ENCODE assay signal across 28 mouse cellular contexts in genomic region chr11:117079651-117080190, GRCm38 (mm10). TPM values are rescaled to one million over a fixed set of nuclear protein-coding genes. Genes with fewer than 3 reads are reported as not detected.
DNase-seq lines count a peak whose midpoint lies in the region; ATAC-seq and TF ChIP-seq lines count a peak whose summit lies in the region.
"Had no signal": no experiment of that assay in that cellular context is flagged by ENCODE, and none has a peak within 500 bp of the region (broad histone marks: within the 10 kb centered on the region; RNA-seq: fewer than 3 reads in every experiment).

No protein-coding gene starts in this region.

- no peak for TF ChIP-seq EP300 in liver, postnatal 0 days (IDR thresholded peaks at IDR 0.05; ENCODE audit: low read depth)

- peak overlapping the region; percentile 16; the same call in 1 of the 2 replicates for H3K4me2 ChIP-seq in liver, embryonic 11.5 days
- H3K4me2 ChIP-seq in liver, postnatal 0 days (ENCODE audit: low read depth, low read length), result no peak overlapping the region
- H3K4me2 ChIP-seq: embryonic facial prominence, embryonic 13.5 days; heart, embryonic 11.5 days; hindbrain, embryonic 15.5 days; liver, embryonic 15.5 days; lung, embryonic 15.5 days; midbrain, embryonic 13.5 days; stomach, embryonic 15.5 days had no signal

- 86% methylated on average over 17 of the region's 17 CpGs for WGBS in liver, embryonic 11.5 days
- 81% methylated on average over 17 of the region's 17 CpGs for WGBS in liver, postnatal 0 days (ENCODE audit: insufficient replicate concordance)

- peaks cover 59% of the 10 kb centered on the region for H3K4me1 ChIP-seq in liver, embryonic 11.5 days (replicated peaks; ENCODE audit: control insufficient read depth, insufficient read depth, low read length)
- H3K4me1 ChIP-seq in liver, postnatal 0 days (ENCODE audit: insufficient read depth), result peaks cover 45% of the 10 kb centered on the region
- H3K4me1 ChIP-seq in E14TG2a.4 (replicated peaks; ENCODE audit: low read depth, low read length) (peaks cover 81% of the 10 kb centered on the region), G1E (ENCODE audit: insufficient read depth, low read depth, low read length) (peaks cover 67% of the 10 kb centered on the region)

- H3K27ac ChIP-seq in liver, embryonic 11.5 days (ENCODE audit: low read depth, low read length), result no peak overlapping the region; the same call in 1 of the 2 replicates
- H3K27ac ChIP-seq in liver, postnatal 0 days (ENCODE audit: low read depth), result no peak overlapping the region
- H3K27ac ChIP-seq: hindbrain, embryonic 15.5 days; lung, embryonic 15.5 days; midbrain, embryonic 13.5 days had no signal

- H3K36me3 ChIP-seq in liver, embryonic 11.5 days (ENCODE audit: control insufficient read depth, insufficient read depth, low read length), result peaks cover 23% of the 10 kb centered on the region
- peaks cover 30% of the 10 kb centered on the region for H3K36me3 ChIP-seq in liver, postnatal 0 days (replicated peaks; ENCODE audit: insufficient read depth, low read length)
- H3K36me3 ChIP-seq in E14TG2a.4 (ENCODE audit: insufficient read depth, low read length) (peaks cover 49% of the 10 kb centered on the region), G1E (replicated peaks) (peaks cover 71% of the 10 kb centered on the region)

- H3K4me3 ChIP-seq in liver, embryonic 11.5 days (ENCODE audit: low read depth, low read length), result peak overlapping the region; percentile 11; the same call in 1 of the 2 replicates
- H3K4me3 ChIP-seq in liver, postnatal 0 days (ENCODE audit: low read depth, low read length), result no peak overlapping the region
- H3K4me3 ChIP-seq in E14TG2a.4 (replicated peaks; ENCODE audit: low read length), result peak overlapping the region; percentile 93
- peak overlapping the region; percentile 56; the same call in 1 of the 2 replicates for H3K4me3 ChIP-seq in G1E (ENCODE audit: low read depth, low read length)
- H3K4me3 ChIP-seq: embryonic facial prominence, embryonic 13.5 days; erythroblast, embryonic 14.5 days; hindbrain, embryonic 15.5 days; liver, embryonic 15.5 days; lung, embryonic 15.5 days; midbrain, embryonic 13.5 days; stomach, embryonic 15.5 days had no signal

- H3K9ac ChIP-seq in liver, embryonic 11.5 days (ENCODE audit: low read depth, low read length), result peak overlapping the region; percentile 38; the same call in 1 of the 2 replicates
- no peak overlapping the region for H3K9ac ChIP-seq in liver, postnatal 0 days (replicated peaks)
- H3K9ac ChIP-seq: embryonic facial prominence, embryonic 13.5 days; hindbrain, embryonic 15.5 days; liver, embryonic 15.5 days; lung, embryonic 15.5 days; midbrain, embryonic 13.5 days; stomach, embryonic 15.5 days had no signal

- DNase-seq in heart, adult 11 months, result peak; percentile 94
- no peak for DNase-seq in heart, adult 18-20 months
- no peak for DNase-seq in liver, embryonic 11.5 days (ENCODE audit: low spot score)
- no peak for DNase-seq in liver, postnatal 0 days
- no peak for DNase-seq in G1E (ENCODE audit: low spot score)
- no peak for DNase-seq in urinary bladder, postnatal 14 days (ENCODE audit: low spot score)
- DNase-seq: adrenal gland, postnatal 25 days; cerebellum, adult 18-20 months; cerebellum, postnatal 10 days; gastrocnemius, postnatal 10 days; heart, postnatal 4 days; kidney, adult 11 months; kidney, postnatal 14 days; left cerebral cortex, postnatal 4 days; thymus, adult 18-20 months; thymus, postnatal 36 days had no signal

- no peak for TF ChIP-seq CTCF in liver, postnatal 0 days (IDR thresholded peaks at IDR 0.05; ENCODE audit: low read depth)
- TF ChIP-seq CTCF in E14TG2a.4 (conservative IDR thresholded peaks at IDR 0.05; ENCODE audit: low read length) (no peak), G1E (IDR thresholded peaks at IDR 0.05; ENCODE audit: low read depth, low read length) (no peak)

- H3K27me3 ChIP-seq in liver, embryonic 11.5 days (replicated peaks; ENCODE audit: control insufficient read depth, insufficient read depth, low read length), result no peaks in the 10 kb centered on the region
- H3K27me3 ChIP-seq in liver, postnatal 0 days (ENCODE audit: insufficient read depth, low read length), result no peaks in the 10 kb centered on the region
- no peaks in the 10 kb centered on the region for H3K27me3 ChIP-seq in E14TG2a.4 (ENCODE audit: insufficient read depth, low read length)
- no peaks in the 10 kb centered on the region for H3K27me3 ChIP-seq in G1E (ENCODE audit: insufficient read depth, low read length)
- H3K27me3 ChIP-seq: embryonic facial prominence, embryonic 13.5 days; hindbrain, embryonic 15.5 days; liver, embryonic 15.5 days; lung, embryonic 15.5 days; midbrain, embryonic 13.5 days; Patski; stomach, embryonic 15.5 days had no signal

- ATAC-seq in liver, embryonic 11.5 days (replicated peaks; ENCODE audit: low FRiP score), result no peak
- ATAC-seq in liver, postnatal 0 days, result no peak
- no peak for ATAC-seq in G1E (ENCODE audit: extremely low read depth, insufficient number of reproducible peaks, low FRiP score, poor library complexity, severe bottlenecking)
- ATAC-seq: forebrain, embryonic 16.5 days; inflammation-experienced regulatory T-cells, adult 6 months; midbrain, embryonic 13.5 days; Patski had no signal

- no peaks in the 10 kb centered on the region for H3K9me3 ChIP-seq in liver, embryonic 11.5 days (ENCODE audit: control insufficient read depth, low read length)
- H3K9me3 ChIP-seq in liver, postnatal 0 days (ENCODE audit: low read length), result no peaks in the 10 kb centered on the region
- peaks cover 2% of the 10 kb centered on the region for H3K9me3 ChIP-seq in E14TG2a.4 (ENCODE audit: low read length)
- H3K9me3 ChIP-seq in G1E (replicated peaks), result no peaks in the 10 kb centered on the region
- H3K9me3 ChIP-seq: embryonic facial prominence, embryonic 13.5 days; hindbrain, embryonic 15.5 days; liver, embryonic 15.5 days; lung, embryonic 15.5 days; midbrain, embryonic 13.5 days; stomach, embryonic 15.5 days had no signal

RNA-seq across cellular contexts. Expression of gene Sec14l1, which starts 35.2 kb away (rescaled TPM):
- 10 to 100 TPM; 86.8 to 98.2 TPM for total RNA-seq in heart, adult 18-20 months (2021)
- 20.9 and 22.8 TPM in 2 replicates for polyA plus RNA-seq in liver, embryonic 11.5 days (2014; fragmentation: Nextera tagmentation; extraction: Ambion mirVana)
- polyA plus RNA-seq in liver, postnatal 0 days (2015; fragmentation: Nextera tagmentation; extraction: Ambion mirVana), result 8.2 and 9.2 TPM in 2 replicates
- 72.9 and 82.8 TPM in 2 replicates for total RNA-seq in G1E (2014; fragmentation: Nextera tagmentation)
- total RNA-seq in G1E (2017), result 76.1 and 77.8 TPM in 2 replicates
- 88.9 and 95.5 TPM in 2 replicates for polyA plus RNA-seq in G1E (2012)
